Mouse (Mus musculus) c-Kit-positive CD71-negative TER-119-negative erythroid progenitor cells, embryonic 14.5 days (primary cell): Measurements from ENCODE around the gene Anapc15.

Experiments
- DNase-seq: peaks from one replicate; pipeline ENCODE4 v3.0.0-alpha.2; 2013; ENCODE audit warnings: low read depth

Anapc15 gene

GRCm38 (mm10) chr7:101847934-101848333, 15.6 kb upstream of the Anapc15 start:
- no peak for DNase-seq

- DNase-seq, result no peak
Observed at GRCm38 (mm10) chr7:101851689-101852088, 11.8 kb upstream of the Anapc15 start.

- DNase-seq, result no peak
Observed at GRCm38 (mm10) chr7:101852846-101853245, 10.7 kb upstream of the Anapc15 start.

GRCm38 (mm10) chr7:101853816-101854215, 9.7 kb upstream of the Anapc15 start:
- no peak for DNase-seq

GRCm38 (mm10) chr7:101857094-101857493, 6.4 kb upstream of the Anapc15 start, which contains the start of gene Folr2:
Gene Folr2 (minus strand): TSS chr7:101857194.
- DNase-seq, result no peak

GRCm38 (mm10) chr7:101858362-101858761, 5.2 kb upstream of the Anapc15 start:
- DNase-seq, result no peak

- DNase-seq, result no peak
Observed at GRCm38 (mm10) chr7:101860978-101861377, 2.5 kb upstream of the Anapc15 start.

GRCm38 (mm10) chr7:101862291-101862690, 1.2 kb upstream of the Anapc15 start:
- no peak for DNase-seq

- DNase-seq, result no peak
Observed at GRCm38 (mm10) chr7:101866491-101867265, 3.2 kb downstream of the Anapc15 start.

- DNase-seq, result no peak
Observed at GRCm38 (mm10) chr7:101867482-101867881, 4.0 kb downstream of the Anapc15 start.

GRCm38 (mm10) chr7:101868241-101869162, 5.0 kb downstream of the Anapc15 start:
- no peak for DNase-seq

- DNase-seq, result no peak
Observed at GRCm38 (mm10) chr7:101869163-101869500, 5.6 kb downstream of the Anapc15 start.

- DNase-seq, result no peak
Observed at GRCm38 (mm10) chr7:101870629-101871028, 7.1 kb downstream of the Anapc15 start, which contains the start of gene Folr1. Gene Folr1 (minus strand): TSS chr7:101870788.

- no peak for DNase-seq
Observed at GRCm38 (mm10) chr7:101871296-101871695, 7.8 kb downstream of the Anapc15 start.

GRCm38 (mm10) chr7:101875978-101876377, 12.5 kb downstream of the Anapc15 start:
- no peak for DNase-seq

GRCm38 (mm10) chr7:101880855-101881254, 17.3 kb downstream of the Anapc15 start:
- no peak for DNase-seq

- no peak for DNase-seq
Observed at GRCm38 (mm10) chr7:101882413-101883154, 19.1 kb downstream of the Anapc15 start.

GRCm38 (mm10) chr7:101884160-101884559, 20.6 kb downstream of the Anapc15 start:
- no peak for DNase-seq

GRCm38 (mm10) chr7:101886274-101886673, 22.8 kb downstream of the Anapc15 start:
- no peak for DNase-seq

GRCm38 (mm10) chr7:101888460-101888859, 24.9 kb downstream of the Anapc15 start:
- DNase-seq, result no peak

- no peak for DNase-seq
Observed at GRCm38 (mm10) chr7:101895695-101896094, 32.2 kb downstream of the Anapc15 start.
